Mouse (Mus musculus) testis, adult 2 months (tissue): Measurements from ENCODE around the gene Ccnl1.

Experiments
- CTCF ChIP-seq: fragments of 200-500 bp; IDR thresholded peaks from 2 replicates; pipeline ENCODE4 v1.5.1; 2012; ENCODE audit warnings: low read depth, mild to moderate bottlenecking, inconsistent platforms, low read length, moderate library complexity; ENCODE audit not compliant: control insufficient read depth, insufficient read depth, insufficient replicate concordance
- POLR2A ChIP-seq: fragments of 200-500 bp; IDR thresholded peaks from 2 replicates; pipeline ENCODE4 v1.6.1; 2012; ENCODE audit warnings: low read depth, mild to moderate bottlenecking, inconsistent platforms, low read length, moderate library complexity; ENCODE audit not compliant: control insufficient read depth

DNA sequence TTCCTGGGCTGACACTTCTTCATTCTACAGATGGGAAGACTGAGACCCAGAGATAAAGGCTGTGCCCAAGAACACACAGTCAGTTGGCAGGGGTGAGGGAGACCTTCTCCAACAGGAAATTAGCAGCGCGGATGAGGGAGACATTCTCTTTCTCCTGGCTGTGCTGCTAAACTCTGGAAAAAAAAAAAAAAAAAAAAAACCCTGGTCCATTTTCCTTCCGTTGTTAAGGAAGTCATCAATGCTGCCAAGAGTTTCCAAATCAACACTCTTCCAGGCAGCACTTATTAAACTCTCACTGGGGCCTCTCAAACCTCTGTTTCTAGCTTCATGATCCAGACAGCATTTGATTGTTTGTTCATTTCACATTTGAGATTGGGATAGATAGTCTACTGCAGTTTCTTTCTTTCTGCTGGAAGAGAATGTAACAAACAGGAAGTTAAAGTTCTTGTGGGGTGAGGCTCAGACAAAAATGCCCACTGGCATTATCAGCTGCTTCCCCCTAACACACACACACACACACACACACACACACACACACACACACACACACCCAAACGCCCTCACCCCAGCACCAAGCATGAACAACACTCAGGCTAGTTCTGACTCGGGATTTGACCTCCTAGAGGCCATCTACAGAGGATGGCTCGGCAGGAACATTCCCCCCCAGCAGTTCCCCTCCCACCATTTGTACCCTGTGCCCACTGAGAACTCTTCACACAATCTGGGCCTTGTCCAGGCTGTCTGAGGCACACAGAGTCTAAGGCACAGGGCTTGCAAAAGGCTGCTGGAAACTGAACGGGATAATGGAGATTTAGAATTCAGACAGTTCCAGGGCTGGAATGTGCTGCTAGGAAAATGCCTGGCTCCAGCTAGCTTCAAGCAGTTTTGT, 52.5 kb downstream of the Ccnl1 start:
- TF ChIP-seq POLR2A (no peak), CTCF (no peak)
